Mouse (Mus musculus): ENCODE measurements around the gene Gm7951.
"Not testable (repeated sequence)": the region's sequence is repeated elsewhere in the genome, so short reads cannot be mapped to it uniquely, and the experiment has no call there.

Gm7951 gene

DNA sequence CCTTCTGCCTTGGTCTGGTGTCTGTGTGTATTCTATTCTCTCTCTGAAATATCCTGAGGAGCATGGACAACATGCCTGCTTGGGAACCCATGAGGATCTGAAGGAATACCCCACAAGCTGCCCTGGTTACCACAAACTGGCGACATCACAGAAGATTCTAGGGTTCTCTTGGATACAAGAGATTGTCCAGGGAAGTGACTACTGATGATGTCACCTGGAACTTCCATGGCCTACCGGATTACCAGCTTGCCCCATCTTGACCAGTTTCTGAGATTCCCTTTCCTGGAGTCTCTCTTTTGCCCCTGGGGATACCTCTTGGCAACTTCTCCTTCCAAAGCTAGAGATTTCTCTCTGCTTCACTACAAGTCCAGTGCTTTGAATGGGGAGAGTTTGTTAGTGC lies at the start of gene Gm7951:
Gene Gm7951, minus strand, starts transcription at position 101 of the 400 bp plus-strand sequence.
- DNase-seq (ENCODE audit: low spot score in 2 of 2) = not testable (repeated sequence)

DNA sequence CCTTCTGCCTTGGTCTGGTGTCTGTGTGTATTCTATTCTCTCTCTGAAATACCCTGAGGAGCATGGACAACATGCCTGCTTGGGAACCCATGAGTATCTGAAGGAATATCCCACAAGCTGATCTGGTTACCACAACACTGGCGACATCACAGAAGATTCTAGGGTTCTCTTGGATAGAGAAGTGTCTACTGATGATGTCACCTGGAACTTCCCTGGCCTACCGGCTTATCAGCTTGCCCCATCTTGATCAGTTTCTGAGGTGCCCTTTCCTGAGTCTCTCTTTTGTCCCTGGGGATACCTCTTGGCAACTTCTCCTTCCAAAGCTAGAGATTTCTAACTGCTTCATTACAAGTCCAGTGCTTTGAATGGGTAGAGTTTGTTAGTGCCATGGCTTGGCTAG lies 45.4 kb upstream of the Gm7951 start, which contains the start of gene Gm17027:
Gene Gm17027, minus strand, starts transcription at position 101 of the 400 bp plus-strand sequence.
- not testable (repeated sequence) for DNase-seq (ENCODE audit: low spot score in 2 of 2)

DNA sequence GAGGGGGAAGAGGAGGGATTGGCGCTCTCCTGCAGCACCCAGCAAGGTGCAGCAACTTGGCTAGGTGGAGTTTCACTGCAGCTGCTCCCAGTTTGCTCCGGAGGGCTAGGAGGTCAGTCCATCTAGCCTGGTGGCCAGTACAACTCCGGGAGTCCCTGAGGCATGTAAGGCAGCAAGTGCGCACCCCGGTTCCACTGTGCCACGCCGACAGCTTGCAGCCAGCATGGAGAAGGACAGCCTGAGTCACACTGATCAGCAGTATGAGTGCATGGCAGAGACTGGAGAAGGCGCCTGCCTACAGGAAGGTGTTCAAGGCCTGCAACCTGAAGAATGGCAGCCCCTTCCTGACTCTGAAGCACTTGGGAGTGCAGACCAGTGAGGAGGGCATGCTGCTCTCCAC lies 17.4 kb upstream of the Gm7951 start:
- DNase-seq (ENCODE audit: low spot score in 2 of 2) = not testable (repeated sequence)

DNA sequence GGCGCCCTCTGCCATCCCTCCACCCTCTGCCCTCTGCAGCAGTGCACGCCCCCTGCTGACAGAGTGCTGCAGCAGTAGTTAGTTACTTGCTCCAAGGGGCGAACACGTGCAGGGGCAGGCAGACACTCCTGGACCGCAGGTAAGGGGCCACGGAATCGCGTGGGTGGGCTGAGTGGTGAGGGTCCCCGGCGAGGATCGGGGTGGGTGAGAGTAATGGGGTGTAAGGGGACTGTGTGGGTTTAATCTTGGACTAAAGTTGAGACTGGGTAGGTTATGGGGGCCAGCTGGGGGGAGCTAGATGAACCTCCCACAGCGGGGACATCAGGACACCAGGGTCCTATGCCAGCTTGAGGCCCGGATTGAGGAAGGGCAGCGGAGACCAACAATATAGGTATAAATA lies 16.6 kb upstream of the Gm7951 start:
- DNase-seq (ENCODE audit: low spot score in 2 of 2) = not testable (repeated sequence)

All from frontal cortex, postnatal 14 days (tissue).